Mouse (Mus musculus): ENCODE data around the gene Prdm1.

Gene Prdm1
- long read RNA-seq, experiment 1: 0 reads
- long read RNA-seq, experiment 2: 0 reads

DNA sequence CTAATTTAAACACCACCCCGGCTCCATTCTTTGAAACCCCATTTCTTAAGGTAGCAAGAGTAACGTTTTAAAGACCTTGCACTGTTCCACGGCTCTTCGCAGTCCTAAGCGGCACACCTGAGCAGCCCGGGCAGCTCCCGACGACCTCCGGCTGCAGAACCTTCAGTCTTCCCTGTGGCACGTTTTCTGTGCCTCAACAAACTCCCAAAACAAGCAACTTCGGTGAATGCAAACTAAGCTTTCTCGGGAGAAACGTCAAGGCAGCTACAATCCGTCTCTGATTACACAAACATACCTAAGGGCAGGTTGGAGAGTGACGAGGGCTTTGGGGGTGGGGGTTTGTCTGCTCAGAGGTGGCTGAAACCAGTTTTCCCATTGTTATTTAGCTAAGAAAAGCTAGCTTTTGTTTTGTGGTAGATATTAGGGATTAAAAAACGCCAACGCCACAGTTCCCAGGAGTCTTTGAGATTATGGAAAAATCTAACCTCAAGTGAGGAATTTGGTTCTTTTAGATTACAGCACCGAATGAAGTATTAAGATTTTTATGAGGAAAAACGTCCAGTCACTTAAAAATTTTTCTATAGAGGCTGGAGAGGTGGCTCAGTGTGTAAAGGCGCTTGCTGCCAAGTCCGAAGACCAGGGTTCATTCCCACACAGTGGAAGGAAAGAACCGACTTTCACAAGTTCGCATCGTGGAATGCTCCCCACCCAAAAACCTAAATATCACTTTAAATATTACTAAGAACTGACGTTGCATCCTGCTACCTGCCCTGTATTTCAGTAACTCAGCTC, at the start of gene Prdm1:
TSS of gene Prdm1 (minus strand) at position 211 of the 792 bp plus-strand sequence.
- intact Hi-C loops (cut with DNase I): loop anchor here (5.0 kb wide), 1 partner anchor 71 kb away; no protein-coding TSS in a partner anchor

DNA sequence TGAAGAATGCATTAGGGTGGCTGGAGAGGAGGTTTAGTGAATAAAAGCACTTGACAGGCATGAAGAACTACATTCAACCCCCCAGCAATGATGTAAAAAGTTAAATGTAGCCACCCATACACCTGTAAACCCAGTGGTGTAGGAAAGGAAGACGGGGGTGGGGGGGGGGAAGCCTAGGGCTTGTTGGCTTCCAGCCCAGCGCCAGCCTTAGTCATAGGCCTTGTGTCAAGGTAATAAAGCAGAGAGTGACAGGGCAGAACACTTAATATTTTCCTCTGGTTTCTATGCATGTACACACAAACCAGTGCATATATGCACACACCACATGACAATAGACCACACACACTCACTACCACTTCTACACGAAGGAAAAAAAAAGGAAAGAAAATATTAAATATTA, 37.7 kb upstream of the Prdm1 start:
- intact Hi-C loops (cut with DNase I): no loop called here

DNA sequence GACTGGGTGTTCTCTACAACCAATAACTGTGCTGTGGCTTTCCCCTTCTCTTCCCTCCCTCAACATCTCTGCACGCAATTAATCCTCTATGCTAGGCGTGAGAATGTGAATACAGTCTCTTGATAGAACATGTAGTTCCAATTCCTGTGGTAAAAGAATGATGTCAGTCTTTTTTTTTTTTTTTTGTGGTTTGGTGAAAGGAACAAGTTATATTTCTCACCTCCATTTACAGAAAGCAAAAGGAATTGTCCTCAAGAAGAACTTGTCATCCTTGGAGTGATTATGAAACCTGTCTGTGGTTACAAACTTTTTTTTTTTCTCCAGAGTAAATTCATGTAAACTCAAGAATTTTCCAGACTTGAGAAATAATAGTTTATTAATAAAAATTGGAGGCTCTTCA, 36.8 kb upstream of the Prdm1 start:
- intact Hi-C loops (cut with DNase I): no loop called here

DNA sequence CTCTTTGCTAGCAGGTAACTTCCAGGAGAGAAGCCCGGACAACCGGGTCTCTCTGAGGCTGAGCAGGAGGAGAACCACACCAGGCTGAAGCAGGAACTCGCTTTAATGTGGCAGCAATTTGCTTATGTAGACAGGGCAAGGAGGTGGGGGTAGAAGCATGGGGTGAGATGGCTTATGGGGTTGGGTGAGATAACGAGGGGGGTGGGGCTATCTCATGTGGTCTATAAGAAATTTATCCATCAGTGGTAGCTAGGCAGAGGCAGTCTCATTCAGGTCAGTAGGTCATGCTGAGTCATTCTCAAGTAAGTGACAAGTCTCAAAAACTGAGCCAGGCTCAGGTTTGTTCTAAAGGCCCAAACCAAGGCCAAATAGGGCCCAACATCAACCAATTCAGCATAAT, 28.5 kb upstream of the Prdm1 start:
- intact Hi-C loops (cut with DNase I): no loop called here

DNA sequence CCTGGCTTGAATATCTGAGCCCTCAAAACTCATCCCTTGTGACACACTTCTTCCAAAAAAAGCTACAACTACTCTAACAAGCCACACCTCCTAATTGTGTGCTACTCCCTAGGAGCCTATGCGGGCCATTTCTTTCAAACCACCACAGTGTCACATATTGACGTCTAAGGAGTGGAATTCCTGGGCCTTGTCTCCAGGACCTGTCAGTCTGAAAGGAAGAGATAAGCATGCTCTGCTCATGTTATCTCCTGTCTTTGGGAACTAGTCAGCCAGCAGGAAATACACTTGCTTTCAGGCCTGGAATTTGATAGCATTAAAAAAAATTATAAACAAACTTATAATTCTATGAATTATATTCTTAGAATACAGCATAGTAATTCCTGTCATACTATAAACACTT, 27.0 kb upstream of the Prdm1 start:
- intact Hi-C loops (cut with DNase I): no loop called here

DNA sequence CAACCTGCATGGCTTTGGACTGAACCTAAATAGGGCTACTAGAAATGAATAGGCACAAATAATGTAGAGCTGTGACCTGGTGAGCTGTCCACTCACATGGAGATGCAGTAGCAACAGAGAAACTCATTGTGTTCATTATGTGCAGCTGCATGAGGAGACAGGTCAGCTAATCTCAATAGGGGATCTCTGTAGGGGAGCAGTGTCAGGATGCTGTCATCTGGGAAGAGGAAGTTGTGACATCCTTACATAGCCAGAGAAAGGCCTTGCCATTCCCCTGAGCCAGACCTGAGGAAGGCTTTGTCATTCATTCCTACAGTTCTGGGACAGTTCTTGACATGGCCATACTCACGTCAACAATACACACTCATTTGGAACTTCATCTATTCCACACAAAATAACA, 25.3 kb upstream of the Prdm1 start:
- intact Hi-C loops (cut with DNase I): no loop called here

DNA sequence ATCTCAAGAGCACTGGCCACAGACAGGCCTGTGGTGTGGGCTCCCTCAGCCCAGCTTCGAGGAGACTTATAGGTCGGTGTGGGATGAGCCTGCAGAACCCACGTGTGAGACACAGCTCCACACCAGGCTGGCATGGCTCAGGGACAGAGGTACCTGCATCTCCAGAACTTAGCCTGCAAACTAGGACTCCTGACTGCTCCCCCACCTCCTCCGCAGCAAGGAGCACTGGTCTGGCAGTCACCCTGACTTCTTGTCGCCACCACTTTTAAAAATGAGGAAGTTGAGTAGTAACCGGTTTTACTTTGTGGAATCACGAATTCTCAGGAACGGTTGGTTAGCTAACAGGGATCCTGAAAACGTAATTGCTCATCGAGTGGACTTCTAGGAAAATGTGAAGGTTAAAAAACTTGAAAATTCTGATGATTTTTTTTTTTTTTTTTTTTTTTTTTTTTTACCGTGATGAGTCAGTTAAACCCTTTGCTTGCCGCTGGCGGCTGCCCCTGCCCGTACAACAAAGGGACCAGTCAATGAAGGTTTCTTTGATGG, 10.8 kb upstream of the Prdm1 start:
- intact Hi-C loops (cut with DNase I): no loop called here

DNA sequence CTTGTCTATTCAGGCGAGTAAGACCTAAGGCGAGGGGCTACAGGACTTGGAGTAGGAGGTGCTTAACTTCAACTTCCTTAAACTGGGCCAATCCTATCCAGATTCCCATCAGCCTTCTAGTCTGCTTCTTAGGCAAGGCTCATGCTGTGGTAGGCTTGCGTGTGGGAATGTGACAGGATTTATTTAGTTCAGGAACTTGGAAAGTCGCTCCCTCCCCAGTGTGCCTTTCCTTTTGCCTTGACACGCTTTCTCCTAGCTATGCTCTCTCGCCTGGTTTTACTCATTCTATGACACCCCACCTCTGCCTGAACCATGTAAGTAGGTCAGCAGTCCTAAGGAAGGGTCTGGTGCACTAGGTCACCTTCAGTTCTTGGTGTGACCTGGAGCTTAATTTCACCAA, 9.8 kb upstream of the Prdm1 start:
- intact Hi-C loops (cut with DNase I): no loop called here

DNA sequence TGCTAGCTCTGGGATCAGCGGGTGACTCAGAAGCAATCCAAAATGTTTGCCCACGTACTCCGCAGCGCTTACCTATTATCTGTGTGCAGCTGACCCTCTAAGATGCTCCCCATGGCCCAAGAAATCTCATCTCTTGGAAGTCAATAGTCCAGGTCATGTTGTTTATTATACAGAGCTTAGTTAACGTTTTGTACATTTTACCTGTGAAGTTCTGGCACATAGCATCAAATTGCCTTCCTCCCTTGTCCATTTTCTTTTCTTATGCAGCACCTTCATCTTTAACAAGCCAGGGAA, 1.7 kb upstream of the Prdm1 start:
- intact Hi-C loops (cut with DNase I): loop anchor here (5.0 kb wide), 1 partner anchor 472 kb away; no protein-coding TSS in a partner anchor

DNA sequence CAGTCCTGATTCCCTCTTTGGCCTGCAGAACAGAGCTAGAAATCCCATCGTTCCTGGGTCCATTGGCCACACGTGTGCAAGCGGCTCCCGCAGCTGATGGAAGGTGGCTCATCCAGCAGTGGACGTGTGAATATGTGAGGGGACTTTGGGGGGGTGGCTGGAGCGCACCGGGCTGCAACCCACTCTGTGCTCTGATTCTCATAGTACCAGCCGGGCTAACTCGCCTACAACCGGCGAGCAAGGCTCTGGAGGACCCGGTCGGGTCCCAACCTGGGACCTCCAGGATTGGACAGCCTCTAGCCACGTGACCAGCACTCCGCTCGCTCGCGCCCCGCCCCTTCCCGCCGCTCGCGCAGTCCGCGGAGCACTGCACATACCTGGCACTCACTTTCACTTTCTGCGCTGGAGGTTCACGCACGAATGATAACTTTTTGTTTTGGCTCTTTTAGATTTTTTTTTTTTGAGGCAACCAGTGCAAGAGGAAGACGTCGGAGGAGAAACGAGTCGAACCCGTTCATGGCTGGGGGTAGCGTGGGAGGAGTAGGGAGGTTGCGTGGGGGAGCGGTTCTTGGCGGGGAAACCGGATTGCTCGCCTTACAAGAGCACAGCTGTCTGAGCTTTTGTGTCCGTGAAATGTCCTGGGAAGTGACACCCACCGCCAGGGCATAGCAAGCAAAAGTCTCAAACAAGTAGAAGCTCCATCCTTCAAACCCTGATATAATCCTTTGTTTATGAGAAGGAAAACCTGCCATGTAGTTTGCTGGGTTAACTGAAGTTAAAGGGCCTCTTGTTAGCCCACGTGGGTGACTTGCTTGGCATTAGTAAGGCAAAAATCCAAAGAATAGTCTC, 1.1 kb upstream of the Prdm1 start:
- intact Hi-C loops (cut with DNase I): loop anchor here (5.0 kb wide), 2 partner anchors 72 to 473 kb away; no protein-coding TSS in a partner anchor

DNA sequence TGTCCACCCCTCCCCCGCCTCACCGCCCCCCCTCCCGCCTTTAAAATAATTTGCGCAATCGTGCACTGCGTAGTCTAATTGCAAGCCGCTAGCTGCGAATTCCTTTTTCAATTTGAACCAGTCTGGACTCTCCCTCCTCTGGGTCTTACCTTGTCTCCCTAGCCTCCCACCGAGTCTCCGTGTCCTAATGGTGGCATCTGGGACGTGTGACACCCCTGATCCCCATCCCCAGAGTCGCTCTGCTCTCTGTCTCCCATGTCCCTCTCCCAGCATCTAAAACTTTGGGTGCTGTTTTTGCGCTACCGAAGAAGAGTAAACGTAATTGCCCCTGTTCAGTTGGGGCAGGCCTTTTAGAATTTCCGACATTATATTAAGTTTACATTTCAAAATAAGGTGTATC, 650 bp downstream of the Prdm1 start:
- intact Hi-C loops (cut with DNase I): loop anchor here (5.0 kb wide), 1 partner anchor 70 kb away; no protein-coding TSS in a partner anchor

DNA sequence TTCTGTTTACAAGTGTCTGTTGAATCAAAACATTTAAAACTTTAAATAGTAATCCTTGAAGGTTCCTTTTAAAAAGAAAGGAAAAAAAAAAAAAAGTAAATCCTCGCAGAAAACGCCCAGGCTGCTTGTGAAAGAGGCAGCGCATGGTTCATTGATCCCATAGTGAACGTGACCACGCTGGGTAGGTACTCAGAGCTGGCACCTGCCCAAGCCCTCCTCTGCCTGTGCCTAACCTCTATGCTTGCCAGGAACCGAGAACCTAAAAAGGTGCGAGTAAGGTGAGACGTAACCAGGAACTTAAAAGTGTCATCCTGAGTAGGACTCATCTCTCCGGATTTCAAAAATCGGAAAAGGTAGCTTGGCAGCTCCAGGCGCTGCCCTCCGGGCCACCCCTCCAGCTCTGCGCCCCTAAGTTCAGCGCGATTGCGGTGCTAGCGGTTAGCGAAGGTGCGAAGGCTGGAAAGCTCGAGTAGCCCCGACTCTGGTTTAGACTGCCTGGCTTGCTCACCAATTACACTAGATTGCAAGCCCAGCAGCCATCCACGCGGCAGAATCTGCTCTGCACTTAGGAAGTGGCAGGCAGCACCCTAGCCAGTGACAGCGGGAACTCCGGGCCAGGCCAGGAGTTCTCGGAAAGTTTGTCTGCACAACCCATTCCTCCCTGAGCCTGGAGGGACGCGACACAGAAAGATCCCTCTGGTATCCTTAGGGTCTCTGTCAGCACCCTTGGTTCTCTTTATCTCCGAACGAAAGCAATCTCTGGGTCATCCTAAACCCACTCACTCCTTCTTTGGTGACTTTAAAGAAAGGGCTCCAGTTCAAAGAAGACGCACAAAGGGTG, 1.3 kb downstream of the Prdm1 start:
- intact Hi-C loops (cut with DNase I): loop anchor here (5.0 kb wide), 1 partner anchor 70 kb away; no protein-coding TSS in a partner anchor

DNA sequence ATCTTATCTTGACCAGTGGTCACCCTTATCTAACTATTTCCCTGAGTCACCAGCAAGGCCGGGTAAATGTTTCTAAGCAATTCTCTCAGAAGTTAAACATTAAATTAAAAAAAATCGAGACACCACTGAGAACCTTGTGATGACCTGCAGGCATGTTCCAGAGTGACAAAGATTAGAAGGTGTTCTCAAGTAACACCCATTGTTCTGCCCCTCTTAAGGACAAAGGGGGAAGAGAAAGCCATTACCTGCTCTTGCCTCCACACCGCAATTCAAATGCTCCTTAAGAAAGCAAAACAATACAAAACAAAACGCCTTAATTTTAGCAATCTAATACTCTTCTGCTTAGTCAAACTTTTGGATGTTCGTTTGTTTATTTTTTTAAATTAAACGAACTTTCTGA, 8.1 kb downstream of the Prdm1 start:
- intact Hi-C loops (cut with DNase I): no loop called here

DNA sequence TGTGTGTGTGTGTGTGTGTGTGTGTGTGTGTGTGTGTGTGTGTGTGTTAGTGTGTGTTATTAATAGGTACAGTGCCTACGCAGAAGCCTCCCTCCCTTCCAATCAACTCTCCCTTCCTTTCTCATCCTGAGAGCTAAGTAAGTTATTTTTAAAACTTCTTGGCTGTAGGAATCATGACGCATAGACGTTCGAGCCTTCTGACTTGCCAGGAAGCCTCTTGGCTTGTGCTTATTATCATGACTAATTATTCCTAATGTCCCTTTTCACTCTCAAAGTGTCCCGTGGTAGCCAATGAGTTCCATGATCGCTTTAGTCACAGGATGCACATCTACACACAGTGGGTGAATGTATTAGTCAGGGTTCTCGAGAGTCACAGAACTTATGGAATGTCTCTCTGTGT, 9.7 kb downstream of the Prdm1 start:
- intact Hi-C loops (cut with DNase I): no loop called here

DNA sequence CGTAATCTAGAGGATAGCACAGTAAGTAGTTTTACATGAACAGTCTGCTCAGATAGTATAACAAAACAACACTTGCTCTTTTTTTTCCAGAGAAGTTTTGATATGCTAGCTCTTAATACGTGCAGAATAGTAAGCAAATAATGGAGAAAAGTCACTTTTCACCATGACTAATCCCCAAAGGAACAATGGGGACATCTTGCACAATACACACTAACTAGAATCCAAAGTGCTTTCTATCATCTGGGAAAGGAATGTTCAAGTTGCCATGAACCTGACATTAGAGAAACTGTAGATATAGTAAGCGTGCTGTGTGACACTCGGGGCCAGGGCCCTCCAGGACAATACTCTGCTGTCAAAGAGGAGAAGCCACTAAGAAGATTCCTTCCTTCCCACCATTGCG, 15.2 kb downstream of the Prdm1 start:
- intact Hi-C loops (cut with DNase I): no loop called here

DNA sequence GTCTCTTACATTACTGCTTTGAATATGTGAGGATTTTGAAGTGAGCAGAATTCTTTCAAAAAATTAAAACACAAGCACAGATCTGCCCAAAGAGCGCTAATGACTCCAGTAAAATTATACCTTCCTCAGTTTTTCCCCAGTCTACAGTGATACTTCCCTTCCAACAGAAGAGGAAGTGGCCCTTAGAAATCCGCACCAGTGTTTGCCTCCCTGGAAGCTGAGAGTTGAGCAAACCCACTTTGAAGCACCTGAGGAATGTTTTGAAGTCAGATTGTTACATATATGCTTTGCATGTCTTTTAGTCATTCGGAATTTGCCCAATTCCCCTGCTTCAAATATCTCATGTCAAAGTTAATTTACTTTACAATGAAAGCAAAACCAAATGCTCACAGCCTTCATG, 17.3 kb downstream of the Prdm1 start:
- intact Hi-C loops (cut with DNase I): no loop called here

DNA sequence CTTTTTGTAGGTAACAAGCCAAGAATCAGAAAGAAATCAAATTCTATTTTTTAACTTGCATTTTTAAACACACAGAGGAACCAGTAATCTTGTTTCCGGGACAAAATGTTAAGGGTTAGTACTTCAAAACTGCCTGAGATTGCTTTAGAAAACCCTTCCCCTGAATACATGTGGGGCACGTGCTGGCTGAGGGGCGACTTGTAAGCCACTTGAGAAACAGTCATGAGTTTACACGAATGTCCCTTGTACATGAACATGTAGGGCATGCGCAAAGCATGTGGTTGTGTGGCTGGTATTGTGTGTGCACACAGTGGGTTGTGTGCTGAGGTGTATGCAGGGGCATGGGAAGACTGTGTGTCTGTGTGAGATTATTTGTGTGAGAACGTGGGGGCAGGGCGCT, 19.7 kb downstream of the Prdm1 start:
- intact Hi-C loops (cut with DNase I): no loop called here

DNA sequence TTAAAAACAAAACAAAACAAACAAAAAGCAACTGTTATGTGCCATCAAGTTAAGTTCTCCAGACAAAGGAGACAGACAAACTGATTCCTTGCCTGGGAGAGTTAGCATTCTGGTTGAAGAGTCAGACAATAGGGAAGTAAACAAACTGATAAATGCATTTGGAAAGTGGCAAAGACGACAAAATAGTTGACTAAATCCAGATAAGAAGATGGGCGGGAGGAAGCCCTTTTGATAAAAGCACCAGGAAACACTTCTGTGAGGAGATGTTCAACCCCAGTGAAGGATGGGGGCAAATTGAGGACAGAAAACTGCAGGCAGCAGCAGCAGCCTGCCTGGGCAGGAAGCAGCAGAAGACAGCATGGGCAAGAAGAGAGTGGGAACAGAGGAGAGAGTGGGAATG, 20.3 kb downstream of the Prdm1 start:
- intact Hi-C loops (cut with DNase I): no loop called here

DNA sequence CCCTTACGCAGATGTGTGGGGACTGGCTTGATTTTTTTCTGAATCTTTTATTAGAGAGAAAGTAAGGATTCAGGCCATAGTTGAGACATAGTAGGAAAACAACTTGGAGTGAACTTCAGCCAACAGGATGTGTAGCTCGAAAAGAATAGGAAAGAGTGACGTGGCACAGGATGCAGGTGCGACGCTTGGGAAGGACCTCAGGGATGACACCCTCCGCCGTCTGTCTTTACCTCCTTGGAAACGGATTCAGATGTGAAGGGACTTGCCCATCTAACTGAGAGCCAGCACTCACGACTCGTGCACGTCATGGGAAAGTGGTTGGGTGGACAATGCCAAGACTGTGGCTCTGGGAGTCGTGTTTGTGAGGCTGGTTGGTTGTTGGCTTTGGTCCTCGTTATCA, 25.4 kb downstream of the Prdm1 start:
- intact Hi-C loops (cut with DNase I): no loop called here

DNA sequence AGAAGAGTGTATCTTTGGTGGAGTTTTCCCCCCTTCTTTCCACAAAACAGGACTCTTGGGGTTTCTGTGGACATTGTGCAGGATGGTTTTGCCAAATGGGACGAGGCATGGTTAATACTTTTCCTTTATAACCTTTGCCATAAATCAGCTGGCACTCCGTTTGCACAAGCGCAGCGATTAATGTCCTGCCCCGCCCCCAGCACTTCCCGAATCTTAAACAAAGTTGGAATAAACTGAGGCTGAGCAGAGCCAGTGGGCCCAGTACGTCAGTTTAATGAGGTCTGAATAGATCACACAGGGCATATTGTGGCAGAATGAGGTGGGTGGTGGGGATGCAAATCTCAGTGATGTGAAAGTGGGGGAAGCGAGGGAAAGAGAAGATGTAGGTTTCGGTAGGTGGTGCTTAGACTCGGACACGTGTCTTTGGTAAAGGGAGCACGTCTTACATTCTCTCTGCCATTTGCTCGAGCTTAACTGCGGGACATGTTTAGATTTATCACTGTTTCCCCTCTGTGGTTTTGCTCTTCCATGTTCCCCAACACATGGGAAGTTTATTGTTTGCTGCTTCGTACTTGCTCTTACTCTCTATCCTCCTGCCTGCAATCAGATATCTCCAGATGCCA, 28.3 kb downstream of the Prdm1 start:
- intact Hi-C loops (cut with DNase I): no loop called here

Data from adrenal gland (tissue).